Mouse (Mus musculus): Measurements from ENCODE around the gene Islr. TPM values are rescaled to one million over a fixed set of nuclear protein-coding genes. Genes with fewer than 3 reads are reported as not detected.

The Islr gene
- total and polyA plus RNA-seq, 3 experiments, result not detected

- Histone ChIP-seq H3K4me1 (ENCODE audit: control insufficient read depth in 1 of 2, insufficient read depth in 2 of 2, low read length in 2 of 2) (no peaks in the 10 kb centered on the region), H3K4me3 (ENCODE audit: control insufficient read depth in 1 of 2, insufficient read depth in 1 of 2, low read depth in 2 of 2, low read length in 2 of 2) (no peak overlapping the region), H3K9ac (ENCODE audit: control insufficient read depth, low read depth, low read length, poor library complexity, severe bottlenecking) (no peak overlapping the region), H3K36me3 (ENCODE audit: control insufficient read depth in 1 of 2, insufficient read depth in 2 of 2, low read length in 2 of 2) (no peaks in the 10 kb centered on the region), H3K79me2 (ENCODE audit: control insufficient read depth, insufficient read depth, low read length, poor library complexity) (no peaks in the 10 kb centered on the region), H3K27me3 (ENCODE audit: control insufficient read depth in 1 of 2, insufficient read depth in 2 of 2, low read length in 2 of 2) (peaks cover 11 to 20% of the 10 kb centered on the region in 2 experiments), H3K9me3 (replicated peaks; ENCODE audit: insufficient read depth, low read length) (no peaks in the 10 kb centered on the region), H3K27ac (ENCODE audit: control insufficient read depth, low read depth, low read length) (no peak overlapping the region)
- TF ChIP-seq JUND (IDR thresholded peaks at IDR 0.05; ENCODE audit: low read depth, low read length) (no peak), ELF1 (IDR thresholded peaks at IDR 0.05; ENCODE audit: low read depth, low read length) (no peak), TAL1 (IDR thresholded peaks at IDR 0.05; ENCODE audit: low read length) (no peak), KAT2A (conservative IDR thresholded peaks at IDR 0.05; ENCODE audit: low read depth, low read length) (no peak), CHD1 (IDR thresholded peaks at IDR 0.05; ENCODE audit: low read depth, low read length) (no peak), EP300 (IDR thresholded peaks at IDR 0.05; ENCODE audit: low read depth in 1 of 2, low read length in 2 of 2) (no peak), BHLHE40 (IDR thresholded peaks at IDR 0.05; ENCODE audit: borderline replicate concordance, low read depth, low read length) (no peak), CTCF (IDR thresholded peaks at IDR 0.05 in 2 of 3, conservative IDR thresholded peaks at IDR 0.05 in 1 of 3; ENCODE audit: control insufficient read depth in 1 of 3, insufficient read depth in 1 of 3, low read depth in 2 of 3, low read length in 3 of 3, poor library complexity in 1 of 3, severe bottlenecking in 1 of 3) (no peak), SMC3 (IDR thresholded peaks at IDR 0.05; ENCODE audit: low read depth, low read length) (no peak), RAD21 (IDR thresholded peaks at IDR 0.05; ENCODE audit: low read depth, low read length) (no peak), USF1 (IDR thresholded peaks at IDR 0.05; ENCODE audit: low read depth, low read length) (no peak)
- DNase-seq (ENCODE audit: low read depth, low spot score), result no peak
Observed at GRCm38 (mm10) chr9:58184456-58184855, 19.6 kb downstream of the Islr start.

GRCm38 (mm10) chr9:58179390-58179789 is 24.7 kb downstream of the Islr start:
- H3K79me2 ChIP-seq (ENCODE audit: control insufficient read depth, insufficient read depth, low read length, poor library complexity), result no peaks in the 10 kb centered on the region
- peaks cover 6 to 13% of the 10 kb centered on the region in 2 experiments for H3K27me3 ChIP-seq (ENCODE audit: control insufficient read depth in 1 of 2, insufficient read depth in 2 of 2, low read length in 2 of 2)
- no peak for DNase-seq (ENCODE audit: low read depth, low spot score)
- TF ChIP-seq ZNF384 (IDR thresholded peaks at IDR 0.05; ENCODE audit: low read depth, low read length), result no peak
- no peak for TF ChIP-seq MXI1 (IDR thresholded peaks at IDR 0.05; ENCODE audit: low read depth, low read length)
- no peak for TF ChIP-seq CHD1 (IDR thresholded peaks at IDR 0.05; ENCODE audit: low read depth, low read length)
- no peak for TF ChIP-seq TCF12 (IDR thresholded peaks at IDR 0.05; ENCODE audit: low read depth, low read length)
- TF ChIP-seq USF1 (IDR thresholded peaks at IDR 0.05; ENCODE audit: low read depth, low read length), result no peak
- no peak for TF ChIP-seq SIN3A (IDR thresholded peaks at IDR 0.05; ENCODE audit: low read length)
- TF ChIP-seq ETS1 (IDR thresholded peaks at IDR 0.05; ENCODE audit: low read depth, low read length), result no peak
- H3K27ac ChIP-seq (ENCODE audit: control insufficient read depth, low read depth, low read length), result no peak overlapping the region
- H3K4me1 ChIP-seq (ENCODE audit: control insufficient read depth in 1 of 2, insufficient read depth in 2 of 2, low read length in 2 of 2), result no peaks in the 10 kb centered on the region
- no peak overlapping the region for H3K4me3 ChIP-seq (ENCODE audit: control insufficient read depth in 1 of 2, insufficient read depth in 1 of 2, low read depth in 2 of 2, low read length in 2 of 2)
- H3K36me3 ChIP-seq (ENCODE audit: control insufficient read depth in 1 of 2, insufficient read depth in 2 of 2, low read length in 2 of 2), result no peaks in the 10 kb centered on the region
- no peaks in the 10 kb centered on the region for H3K9me3 ChIP-seq (replicated peaks; ENCODE audit: insufficient read depth, low read length)
- H3K9ac ChIP-seq (ENCODE audit: control insufficient read depth, low read depth, low read length, poor library complexity, severe bottlenecking), result no peak overlapping the region

Data from MEL (cell line).